Mouse (Mus musculus): ENCODE measurements at regions not wholly inside any gene's neighbourhood (a gene's known extent, or its start where the extent isn't known, plus 50 kb on each side); places are given as distances from the start of the nearest gene placed in this dataset.

- DNase-seq = no peak
Measured at GRCm38 (mm10) chr1:34740891-34741290, 102.0 kb downstream of the Fam168b start.

DNA sequence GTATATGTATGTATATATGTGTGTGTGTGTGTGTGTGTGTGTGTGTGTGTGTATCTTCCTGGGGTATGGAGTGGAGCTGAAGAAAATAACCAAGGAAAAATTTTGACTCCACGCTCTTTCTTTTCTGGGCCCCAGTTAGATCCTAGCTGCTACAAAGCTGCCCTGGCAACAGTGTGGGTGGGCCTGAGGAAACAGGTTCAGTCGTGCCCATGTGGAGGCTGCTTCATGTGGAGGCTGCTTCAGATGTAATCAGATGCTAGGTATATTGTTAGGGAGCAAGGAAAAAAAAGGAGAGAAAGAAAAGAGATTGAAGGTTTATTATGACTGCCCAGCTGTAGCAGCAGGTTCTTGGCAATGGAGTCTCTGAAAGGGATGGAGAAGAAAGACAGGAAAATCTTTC, 100.6 kb downstream of the Fam168b start:
- no peak for DNase-seq

GRCm38 (mm10) chr1:34745881-34746280, 97.0 kb downstream of the Fam168b start:
- no peak for DNase-seq

DNA sequence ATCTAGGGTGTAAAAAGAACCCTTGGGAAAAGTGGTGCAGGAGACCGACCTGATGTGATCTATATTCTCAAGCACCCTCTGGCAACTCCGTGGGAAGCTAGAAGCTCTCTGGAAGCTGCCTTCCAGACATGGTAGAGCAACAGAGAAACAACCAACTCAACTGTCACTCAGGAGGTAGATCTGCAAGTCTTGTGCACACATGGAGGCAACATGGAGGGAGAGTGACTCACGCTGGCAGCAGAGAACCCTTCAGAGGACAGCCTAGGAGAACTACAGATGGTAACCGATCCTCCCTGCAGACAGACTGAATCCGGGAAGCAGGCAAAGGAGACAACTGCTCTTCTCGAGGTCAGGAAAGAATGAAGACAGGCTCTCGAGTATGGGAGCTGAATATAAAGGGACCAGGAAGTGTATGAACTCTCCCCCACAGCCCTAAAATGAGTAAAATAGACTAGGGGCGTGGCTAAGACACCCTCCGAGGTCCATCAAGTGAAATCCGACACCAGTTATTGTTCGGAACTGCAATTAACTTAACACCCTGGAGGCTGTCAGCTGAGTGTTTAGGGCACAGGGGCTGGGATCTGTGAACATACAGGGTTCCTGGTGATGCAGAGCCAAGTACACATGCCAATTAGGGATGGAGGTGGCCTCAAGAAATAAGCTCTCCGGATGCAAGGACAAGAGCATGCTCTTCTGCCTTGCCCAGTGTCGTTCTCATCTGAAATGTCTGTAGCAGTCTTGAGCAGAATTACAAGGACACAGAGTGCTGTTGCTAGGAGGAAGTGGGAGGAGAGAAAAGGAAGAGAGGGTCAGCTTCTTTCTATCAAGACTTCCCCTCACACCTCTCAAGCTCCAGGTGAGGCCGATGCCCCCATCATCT, 93.5 kb downstream of the Fam168b start:
- DNase-seq = no peak

- no peak for DNase-seq
Measured at GRCm38 (mm10) chr1:34750061-34751054, 92.5 kb downstream of the Fam168b start.

DNA sequence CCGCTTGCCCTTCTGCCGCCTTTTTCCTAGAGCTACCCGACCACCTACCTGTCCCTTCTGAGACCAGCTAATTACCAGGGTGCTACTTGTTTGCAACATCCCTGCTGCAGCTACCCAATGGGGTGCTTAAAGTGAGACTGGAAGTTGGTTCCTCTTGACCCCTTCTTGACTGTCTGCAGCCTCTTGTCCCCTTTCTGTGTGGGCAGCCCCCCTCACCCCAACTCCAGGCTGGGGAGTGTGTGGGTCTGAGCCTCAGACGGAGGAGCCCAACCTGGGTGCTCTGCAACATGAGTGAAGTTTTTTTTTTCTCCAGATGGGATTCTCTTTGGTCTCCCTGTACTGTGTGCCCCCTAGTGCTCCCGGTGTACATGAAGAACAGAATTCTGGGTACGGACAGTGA, 91.7 kb downstream of the Fam168b start:
- DNase-seq = no peak

GRCm38 (mm10) chr1:34753581-34753980, 89.3 kb downstream of the Fam168b start:
- DNase-seq = no peak

DNA sequence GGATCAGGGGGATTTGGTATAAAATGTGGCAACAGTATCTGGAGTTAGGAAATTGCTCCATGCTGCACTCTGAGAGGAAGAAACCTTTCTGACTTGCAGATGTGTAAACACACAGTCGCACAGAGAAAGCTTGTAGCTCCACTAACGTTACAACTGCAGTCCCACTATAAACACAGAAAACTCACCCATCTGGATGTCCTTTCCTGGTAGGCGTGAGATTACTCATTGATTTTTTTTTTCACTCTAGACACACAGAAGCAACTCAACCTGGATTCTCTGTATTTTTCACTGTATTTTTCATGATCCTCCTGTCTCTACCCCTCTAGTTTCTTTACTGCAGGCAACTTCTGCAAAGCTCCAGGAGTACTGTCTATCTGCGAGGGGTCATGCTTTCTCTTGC, 82.3 kb downstream of the Fam168b start:
- no peak for DNase-seq

DNA sequence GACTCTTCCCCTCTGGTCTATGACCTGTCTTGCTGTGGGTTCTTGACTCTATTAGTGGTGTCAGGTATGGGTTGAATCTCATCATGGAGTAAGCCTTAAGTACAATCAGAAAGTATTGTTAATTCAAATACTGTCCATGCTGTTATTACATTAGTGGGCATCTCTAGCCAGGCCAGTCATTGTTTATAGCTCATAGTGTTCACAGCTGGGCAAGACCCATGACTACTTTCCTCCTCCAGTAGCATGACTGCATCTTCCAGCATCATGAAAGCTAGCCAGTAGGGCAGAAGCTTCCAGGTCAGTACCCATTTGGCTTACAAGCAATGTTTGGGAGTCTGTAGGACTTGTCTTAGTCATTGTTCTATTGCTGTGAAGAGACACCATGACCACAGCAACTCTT, 81.4 kb downstream of the Fam168b start:
- DNase-seq = no peak

- no peak for DNase-seq
Measured at GRCm38 (mm10) chr1:34761870-34762269, 81.0 kb downstream of the Fam168b start.
